Mouse (Mus musculus) MEL (cell line): Measurements from ENCODE around the gene Dbn1.

Experiments used
- CTCF ChIP-seq, 3 experiments: IDR thresholded peaks in 2 of 3; conservative IDR thresholded peaks in 1 of 3; 2 replicates each; pipeline ENCODE4 v1.5.1; 2011 to 2012; ENCODE audit warnings: low read length in 3 of 3, low read depth in 2 of 3, mild to moderate bottlenecking in 2 of 3, improper control_type of control experiment in 1 of 3, inconsistent platforms in 1 of 3, mixed read lengths in 1 of 3, moderate library complexity in 1 of 3; ENCODE audit not compliant: control insufficient read depth in 1 of 3, insufficient read depth in 1 of 3, poor library complexity in 1 of 3, severe bottlenecking in 1 of 3
- E2F4 ChIP-seq: IDR thresholded peaks from 2 replicates; pipeline ENCODE4 v1.6.1; 2011; ENCODE audit warnings: low read depth, low read length, improper control_type of control experiment, borderline replicate concordance
- ELF1 ChIP-seq: IDR thresholded peaks from 2 replicates; pipeline ENCODE4 v1.6.1; 2014; ENCODE audit warnings: low read depth, mild to moderate bottlenecking, inconsistent platforms, low read length, improper control_type of control experiment, moderate library complexity
- EP300 ChIP-seq, 2 experiments: IDR thresholded peaks; 2 replicates each; pipeline ENCODE4 v1.6.1; 2011; ENCODE audit warnings: improper control_type of control experiment in 2 of 2, low read length in 2 of 2, low read depth in 1 of 2, mild to moderate bottlenecking in 1 of 2
- ETS1 ChIP-seq: IDR thresholded peaks from 2 replicates; pipeline ENCODE4 v1.6.1; 2012; ENCODE audit warnings: low read depth, mild to moderate bottlenecking, inconsistent platforms, low read length, improper control_type of control experiment, moderate library complexity
- JUND ChIP-seq: IDR thresholded peaks from 2 replicates; pipeline ENCODE4 v1.6.1; 2011; ENCODE audit warnings: low read depth, mild to moderate bottlenecking, improper control_type of control experiment, low read length
- KAT2A ChIP-seq: conservative IDR thresholded peaks from 2 replicates; pipeline ENCODE4 v1.6.1; 2012; ENCODE audit warnings: low read depth, low read length, improper control_type of control experiment, inconsistent platforms
- MEF2A ChIP-seq: IDR thresholded peaks from 2 replicates; pipeline ENCODE4 v1.6.1; 2014; ENCODE audit warnings: low read depth, mild to moderate bottlenecking, inconsistent platforms, low read length, improper control_type of control experiment; ENCODE audit not compliant: poor library complexity, insufficient replicate concordance, severe bottlenecking; ENCODE audit errors: extremely low read depth
- POLR2A ChIP-seq, 2 experiments: IDR thresholded peaks; 2 replicates each; pipeline ENCODE4 v1.6.1; 2011 to 2012; ENCODE audit warnings: low read length in 2 of 2, mild to moderate bottlenecking in 2 of 2, control low read depth in 1 of 2, improper control_type of control experiment in 1 of 2, low read depth in 1 of 2, moderate library complexity in 1 of 2; ENCODE audit not compliant: control insufficient read depth in 1 of 2, insufficient read depth in 1 of 2, poor library complexity in 1 of 2
- SIN3A ChIP-seq: IDR thresholded peaks from 2 replicates; pipeline ENCODE4 v1.6.1; 2012; ENCODE audit warnings: low read length, improper control_type of control experiment, inconsistent platforms
- TCF12 ChIP-seq: IDR thresholded peaks from 2 replicates; pipeline ENCODE4 v1.6.1; 2014; ENCODE audit warnings: low read depth, mild to moderate bottlenecking, inconsistent platforms, low read length, improper control_type of control experiment, moderate library complexity
- ZC3H11A ChIP-seq: IDR thresholded peaks from 2 replicates; pipeline ENCODE4 v1.6.1; 2012; ENCODE audit warnings: low read depth, mild to moderate bottlenecking, inconsistent platforms, low read length, improper control_type of control experiment

DNA sequence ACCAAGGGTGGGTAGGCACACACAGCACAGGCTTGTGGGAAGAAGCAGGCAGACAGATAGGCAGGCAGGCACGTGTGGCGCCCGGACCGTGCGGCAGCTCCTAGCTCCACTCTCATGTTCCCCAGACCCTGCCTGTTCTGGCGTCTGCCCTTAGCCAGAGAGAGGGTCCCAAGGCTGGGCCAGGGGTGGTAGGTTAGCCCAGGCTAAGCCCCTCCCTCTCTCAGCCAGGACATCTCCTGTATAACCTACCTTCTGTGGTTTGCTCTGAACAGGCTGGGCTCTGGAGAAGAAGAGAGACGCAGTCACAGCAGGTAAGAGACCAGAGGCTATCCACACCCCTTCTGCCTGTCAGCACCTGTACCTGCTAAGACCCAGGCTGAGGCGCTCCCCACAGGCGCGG lies 20.6 kb upstream of the Dbn1 start:
- TF ChIP-seq KAT2A (no peak), CTCF (IDR thresholded peaks at IDR 0.05 in 2 of 3, conservative IDR thresholded peaks at IDR 0.05 in 1 of 3; ENCODE audit: control insufficient read depth in 1 of 3, insufficient read depth in 1 of 3, low read depth in 2 of 3, low read length in 3 of 3, poor library complexity in 1 of 3, severe bottlenecking in 1 of 3) (no peak), POLR2A (IDR thresholded peaks at IDR 0.05; ENCODE audit: control insufficient read depth in 1 of 2, insufficient read depth in 1 of 2, low read depth in 1 of 2, low read length in 2 of 2, poor library complexity in 1 of 2) (no peak), E2F4 (no peak), ELF1 (no peak), SIN3A (no peak), ZC3H11A (no peak), ETS1 (no peak), JUND (no peak), EP300 (IDR thresholded peaks at IDR 0.05; ENCODE audit: low read depth in 1 of 2, low read length in 2 of 2) (no peak), TCF12 (no peak), MEF2A (no peak)
